ENCODE assay signal across 7 mouse cellular contexts in genomic region chr14:50924281-50925064, GRCm38 (mm10). TPM values are rescaled to one million over a fixed set of nuclear protein-coding genes. Genes with fewer than 3 reads are reported as not detected.
DNase-seq lines count a peak whose midpoint lies in the region; ATAC-seq lines count a peak whose summit lies in the region.

Gene Osgep (minus strand): TSS chr14:50924893.
Gene Apex1 (plus strand): TSS chr14:50924968.

- H3K4me3 ChIP-seq in embryonic facial prominence, embryonic 11.5 days (ENCODE audit: low read depth, low read length) = peak within 1 kb of the TSS; percentile 84
- H3K4me3 ChIP-seq in limb, embryonic 10.5 days = peak within 1 kb of the TSS; percentile 87
- peak within 1 kb of the TSS; percentile 66 for H3K4me3 ChIP-seq in midbrain, embryonic 13.5 days (replicated peaks)

- H3K27me3 ChIP-seq in embryonic facial prominence, embryonic 11.5 days (ENCODE audit: control insufficient read depth, insufficient read depth, low read length) = no peaks in the 10 kb centered on the region
- H3K27me3 ChIP-seq in limb, embryonic 10.5 days (ENCODE audit: low read depth, poor library complexity, severe bottlenecking) = no peaks in the 10 kb centered on the region
- H3K27me3 ChIP-seq in midbrain, embryonic 13.5 days = no peaks in the 10 kb centered on the region

- H3K36me3 ChIP-seq in embryonic facial prominence, embryonic 11.5 days (replicated peaks; ENCODE audit: control insufficient read depth, insufficient read depth, low read depth, low read length) = peaks cover 10% of the 10 kb centered on the region; the same call in 1 of the 2 replicates
- peaks cover 52% of the 10 kb centered on the region for H3K36me3 ChIP-seq in limb, embryonic 10.5 days
- H3K36me3 ChIP-seq in midbrain, embryonic 13.5 days = peaks cover 42% of the 10 kb centered on the region

- peak within 1 kb of the TSS; percentile 64 for H3K4me2 ChIP-seq in embryonic facial prominence, embryonic 11.5 days (ENCODE audit: low read depth, low read length)
- peak within 1 kb of the TSS; percentile 88 for H3K4me2 ChIP-seq in midbrain, embryonic 13.5 days (replicated peaks)

- H3K9ac ChIP-seq in embryonic facial prominence, embryonic 11.5 days (replicated peaks; ENCODE audit: low read length) = peak within 1 kb of the TSS; percentile 95
- H3K9ac ChIP-seq in midbrain, embryonic 13.5 days (replicated peaks) = peak within 1 kb of the TSS; percentile 79

- DNase-seq in adrenal gland, postnatal 14 days = peak; percentile 97
- peak; percentile 99 for DNase-seq in embryonic facial prominence, embryonic 11.5 days (ENCODE audit: low spot score)
- peak; percentile 97 for DNase-seq in kidney, adult 11 months
- DNase-seq in limb, embryonic 10.5 days (ENCODE audit: low spot score) = peak; percentile 98
- DNase-seq in spleen, adult 12 weeks (ENCODE audit: low spot score) = peak; percentile 96

- peak within 1 kb of the TSS; percentile 90 for H3K27ac ChIP-seq in embryonic facial prominence, embryonic 11.5 days (replicated peaks; ENCODE audit: low read depth, low read length)
- peak within 1 kb of the TSS; percentile 95 for H3K27ac ChIP-seq in limb, embryonic 10.5 days
- H3K27ac ChIP-seq in midbrain, embryonic 13.5 days = peak within 1 kb of the TSS; percentile 86

- peak; percentile 95 for ATAC-seq in embryonic facial prominence, embryonic 11.5 days (replicated peaks; ENCODE audit: insufficient number of reproducible peaks, low FRiP score, low TSS enrichment, low read depth)
- peak; percentile 88 for ATAC-seq in granulocyte monocyte progenitor cell, adult 5-6 weeks (replicated peaks; ENCODE audit: poor library complexity, severe bottlenecking)
- peak; percentile 97 for ATAC-seq in midbrain, embryonic 13.5 days

- no peaks in the 10 kb centered on the region for H3K9me3 ChIP-seq in embryonic facial prominence, embryonic 11.5 days (replicated peaks; ENCODE audit: control insufficient read depth, low read length)
- H3K9me3 ChIP-seq in limb, embryonic 10.5 days (replicated peaks) = no peaks in the 10 kb centered on the region
- H3K9me3 ChIP-seq in midbrain, embryonic 13.5 days = no peaks in the 10 kb centered on the region

- no peaks in the 10 kb centered on the region for H3K4me1 ChIP-seq in embryonic facial prominence, embryonic 11.5 days (ENCODE audit: control insufficient read depth, insufficient read depth, low read length)
- H3K4me1 ChIP-seq in limb, embryonic 10.5 days = peaks cover 23% of the 10 kb centered on the region
- H3K4me1 ChIP-seq in midbrain, embryonic 13.5 days (replicated peaks) = peaks cover 37% of the 10 kb centered on the region

- under 1% methylated on average over 57 of the region's 57 CpGs for WGBS in embryonic facial prominence, embryonic 11.5 days
- under 1% methylated on average over 57 of the region's 57 CpGs for WGBS in limb, embryonic 10.5 days
- WGBS in midbrain, embryonic 13.5 days = under 1% methylated on average over 57 of the region's 57 CpGs

RNA-seq across cellular contexts. Expression of gene Osgep, which starts in this region (rescaled TPM):
- 60.9 TPM in 2 replicates for total RNA-seq in adrenal gland, postnatal 14 days (2021)
- polyA plus RNA-seq in embryonic facial prominence, embryonic 11.5 days (2014; fragmentation: Nextera tagmentation; extraction: Ambion mirVana) = 188 and 208 TPM in 2 replicates
- total RNA-seq in granulocyte monocyte progenitor cell, adult 5-6 weeks (2014; fragmentation: Nextera tagmentation) = 77.5 and 111 TPM in 2 replicates
- total RNA-seq in granulocyte monocyte progenitor cell, adult 5-6 weeks (2017) = 110 and 118 TPM in 2 replicates
- polyA plus RNA-seq in limb, embryonic 10.5 days (2016; fragmentation: Nextera tagmentation; extraction: Ambion mirVana) = 179 and 201 TPM in 2 replicates
- 127 and 130 TPM in 2 replicates for polyA plus RNA-seq in midbrain, embryonic 13.5 days (2015; fragmentation: Nextera tagmentation; extraction: Ambion mirVana)

RNA-seq across cellular contexts. Expression of gene Apex1, which starts in this region (rescaled TPM):
- 66.1 and 71.3 TPM in 2 replicates for total RNA-seq in adrenal gland, postnatal 14 days (2021)
- polyA plus RNA-seq in embryonic facial prominence, embryonic 11.5 days (2014; fragmentation: Nextera tagmentation; extraction: Ambion mirVana) = 471 and 486 TPM in 2 replicates
- total RNA-seq in granulocyte monocyte progenitor cell, adult 5-6 weeks (2014; fragmentation: Nextera tagmentation) = 214 and 260 TPM in 2 replicates
- total RNA-seq in granulocyte monocyte progenitor cell, adult 5-6 weeks (2017) = 202 and 229 TPM in 2 replicates
- polyA plus RNA-seq in limb, embryonic 10.5 days (2016; fragmentation: Nextera tagmentation; extraction: Ambion mirVana) = 526 and 613 TPM in 2 replicates
- 279 and 280 TPM in 2 replicates for polyA plus RNA-seq in midbrain, embryonic 13.5 days (2015; fragmentation: Nextera tagmentation; extraction: Ambion mirVana)

Comparison
In these comparisons a context has a peak if more than half of its experiments do, and no peak if none do; other contexts are left out.
1. Peak in every context shown above with its lines: DNase-seq, ATAC-seq, H3K4me3 ChIP-seq and H3K27ac ChIP-seq.